Comparison of ENCODE assay signal across 31 mouse cellular contexts in the genomic region with DNA sequence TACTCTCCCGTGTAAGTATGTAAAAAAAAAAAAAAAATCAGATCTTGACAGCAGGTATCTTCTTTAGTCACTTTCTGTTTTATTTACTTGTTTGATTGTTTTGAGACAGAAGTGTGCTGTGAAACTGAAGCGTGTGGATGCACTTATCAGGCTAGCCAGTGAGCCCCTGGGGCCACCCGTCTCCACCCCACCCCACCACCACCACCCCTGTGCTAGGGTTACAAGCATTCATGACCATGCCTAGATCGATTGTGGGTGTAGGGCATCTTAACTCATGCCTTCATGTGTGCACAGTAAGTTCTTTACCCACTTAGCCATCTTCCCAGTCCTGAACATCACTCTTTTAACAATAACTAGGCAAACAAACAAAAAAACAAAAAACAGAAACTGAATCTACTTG. TPM values are rescaled to one million over a fixed set of nuclear protein-coding genes. Genes with fewer than 3 reads are reported as not detected.
DNase-seq lines count a peak whose midpoint lies in the region; ATAC-seq and TF ChIP-seq lines count a peak whose summit lies in the region.
"Had no signal": no experiment of that assay in that cellular context is flagged by ENCODE, and none has a peak within 500 bp of the region (broad histone marks: within the 10 kb centered on the region; RNA-seq: fewer than 3 reads in every experiment).

No protein-coding gene starts in this region.

- no peaks in the 10 kb centered on the region for H3K36me3 ChIP-seq in heart, embryonic 12.5 days
- H3K36me3 ChIP-seq in G1E (replicated peaks): peaks cover 15% of the 10 kb centered on the region
- H3K36me3 ChIP-seq in liver, embryonic 11.5 days (ENCODE audit: control insufficient read depth, insufficient read depth, low read length): peaks cover 2% of the 10 kb centered on the region; the same call in 1 of the 2 replicates
- peaks cover 3% of the 10 kb centered on the region; the same call in 1 of the 2 replicates for H3K36me3 ChIP-seq in liver, embryonic 16.5 days (ENCODE audit: control insufficient read depth, insufficient read depth)
- H3K36me3 ChIP-seq: embryonic facial prominence, embryonic 13.5 days; hindbrain, embryonic 13.5 days; limb, embryonic 13.5 days; neural tube, embryonic 12.5 days had no signal

- no peak for TF ChIP-seq CTCF in G1E (IDR thresholded peaks at IDR 0.05; ENCODE audit: low read depth, low read length)

- no peak overlapping the region for H3K27ac ChIP-seq in heart, embryonic 12.5 days (ENCODE audit: poor library complexity, severe bottlenecking)
- no peak overlapping the region for H3K27ac ChIP-seq in liver, embryonic 11.5 days (ENCODE audit: low read depth, low read length)
- H3K27ac ChIP-seq in liver, embryonic 16.5 days (ENCODE audit: low read length): peak overlapping the region; percentile 78
- H3K27ac ChIP-seq: embryonic facial prominence, embryonic 13.5 days; hindbrain, embryonic 13.5 days; left cerebral cortex, adult 2 months; limb, embryonic 13.5 days; macrophage; neural tube, embryonic 12.5 days had no signal

- H3K4me1 ChIP-seq in heart, embryonic 12.5 days (replicated peaks): no peaks in the 10 kb centered on the region
- H3K4me1 ChIP-seq in G1E (ENCODE audit: insufficient read depth, low read depth, low read length): peaks cover 53% of the 10 kb centered on the region
- peaks cover 45% of the 10 kb centered on the region for H3K4me1 ChIP-seq in liver, embryonic 11.5 days (replicated peaks; ENCODE audit: control insufficient read depth, insufficient read depth, low read length)
- peaks cover 70% of the 10 kb centered on the region for H3K4me1 ChIP-seq in liver, embryonic 16.5 days (ENCODE audit: control insufficient read depth, low read depth, low read length)
- H3K4me1 ChIP-seq: hindbrain, embryonic 13.5 days; neural tube, embryonic 12.5 days had no signal

- no peaks in the 10 kb centered on the region for H3K9me3 ChIP-seq in heart, embryonic 12.5 days (replicated peaks)
- no peaks in the 10 kb centered on the region for H3K9me3 ChIP-seq in G1E (replicated peaks)
- H3K9me3 ChIP-seq in liver, embryonic 11.5 days (ENCODE audit: control insufficient read depth, low read length): no peaks in the 10 kb centered on the region
- no peaks in the 10 kb centered on the region for H3K9me3 ChIP-seq in liver, embryonic 16.5 days (replicated peaks; ENCODE audit: control insufficient read depth, low read length)
- H3K9me3 ChIP-seq: embryonic facial prominence, embryonic 13.5 days; hindbrain, embryonic 13.5 days; limb, embryonic 13.5 days; neural tube, embryonic 12.5 days had no signal

- H3K27me3 ChIP-seq in heart, embryonic 12.5 days (replicated peaks): no peaks in the 10 kb centered on the region
- H3K27me3 ChIP-seq in G1E (ENCODE audit: insufficient read depth, low read length): no peaks in the 10 kb centered on the region
- H3K27me3 ChIP-seq in liver, embryonic 11.5 days (replicated peaks; ENCODE audit: control insufficient read depth, insufficient read depth, low read length): no peaks in the 10 kb centered on the region
- no peaks in the 10 kb centered on the region for H3K27me3 ChIP-seq in liver, embryonic 16.5 days (ENCODE audit: control insufficient read depth, insufficient read depth, low read depth, low read length)
- H3K27me3 ChIP-seq: embryonic facial prominence, embryonic 13.5 days; hindbrain, embryonic 13.5 days; limb, embryonic 13.5 days; neural tube, embryonic 12.5 days had no signal

- H3K4me3 ChIP-seq in heart, embryonic 12.5 days: no peak overlapping the region
- peak overlapping the region; percentile 52; the same call in 1 of the 2 replicates for H3K4me3 ChIP-seq in G1E (ENCODE audit: low read depth, low read length)
- no peak overlapping the region for H3K4me3 ChIP-seq in liver, embryonic 11.5 days (ENCODE audit: low read depth, low read length)
- H3K4me3 ChIP-seq in liver, embryonic 16.5 days (ENCODE audit: low read depth, low read length): peak overlapping the region; percentile 27; the same call in 1 of the 2 replicates
- H3K4me3 ChIP-seq: embryonic facial prominence, embryonic 13.5 days; hindbrain, embryonic 13.5 days; left cerebral cortex, adult 2 months; limb, embryonic 13.5 days; myocyte; neural tube, embryonic 12.5 days had no signal

- H3K9ac ChIP-seq in heart, embryonic 12.5 days: no peak overlapping the region
- no peak overlapping the region for H3K9ac ChIP-seq in liver, embryonic 11.5 days (ENCODE audit: low read depth, low read length)
- H3K9ac ChIP-seq in liver, embryonic 16.5 days (ENCODE audit: low read depth, low read length): peak overlapping the region; percentile 36; the same call in 1 of the 2 replicates
- H3K9ac ChIP-seq: embryonic facial prominence, embryonic 13.5 days; hindbrain, embryonic 13.5 days; limb, embryonic 13.5 days; neural tube, embryonic 12.5 days had no signal

- intact Hi-C loops in heart, postnatal 10 days (cut with DNase I): no loop called here
- intact Hi-C loops in left cerebral cortex, postnatal 10 days (cut with DNase I): no loop called here

- H3K4me2 ChIP-seq in heart, embryonic 12.5 days: no peak overlapping the region
- peak overlapping the region; percentile 47; the same call in 1 of the 2 replicates for H3K4me2 ChIP-seq in liver, embryonic 11.5 days
- peak overlapping the region; percentile 61 for H3K4me2 ChIP-seq in liver, embryonic 16.5 days (ENCODE audit: low read depth, low read length)
- H3K4me2 ChIP-seq: embryonic facial prominence, embryonic 13.5 days; hindbrain, embryonic 13.5 days; limb, embryonic 13.5 days; neural tube, embryonic 12.5 days had no signal

- peak; percentile 75; the same call in 1 of the 2 replicates for ATAC-seq in heart, embryonic 12.5 days (ENCODE audit: insufficient number of reproducible peaks, low FRiP score)
- ATAC-seq in G1E (ENCODE audit: extremely low read depth, insufficient number of reproducible peaks, low FRiP score, poor library complexity, severe bottlenecking): peak; percentile 64
- ATAC-seq in liver, embryonic 11.5 days (replicated peaks; ENCODE audit: low FRiP score): peak; percentile 83
- peak; percentile 93 for ATAC-seq in liver, embryonic 16.5 days (ENCODE audit: low read depth)
- ATAC-seq: activated CD4-positive, CD25-positive, alpha-beta regulatory T cell, adult 4 months; CD4-positive, CD25-positive, alpha-beta regulatory T cell, adult 4 months; forebrain, embryonic 14.5 days; intestine, embryonic 16.5 days; midbrain, embryonic 16.5 days had no signal

- no peak for DNase-seq in heart, postnatal 10 days
- DNase-seq in G1E (ENCODE audit: low spot score): peak; percentile 11
- no peak for DNase-seq in liver, embryonic 11.5 days (ENCODE audit: low spot score)
- no peak for DNase-seq in adrenal gland, postnatal 36 days
- DNase-seq in left cerebral cortex, postnatal 10 days (ENCODE audit: extremely low spot score in 1 of 2, low spot score in 2 of 2): no peak
- DNase-seq: adrenal gland, adult 8-10 months; cerebellum, adult 9-11 months; gastrocnemius, postnatal 14 days; heart, postnatal 4 days; kidney, adult 9 months; kidney, postnatal 25 days; lung, adult 2 months; lung, postnatal 10 days; right cerebral cortex, adult 18-20 months; spleen, adult 18-20 months; thymus, adult 2 months; thymus, postnatal 36 days had no signal

- 58% methylated on average over 4 of the region's 4 CpGs for WGBS in heart, embryonic 12.5 days
- WGBS in liver, embryonic 11.5 days: 50% methylated on average over 4 of the region's 4 CpGs
- 28% methylated on average over 4 of the region's 4 CpGs for WGBS in liver, embryonic 16.5 days (ENCODE audit: insufficient replicate concordance)

RNA-seq across cellular contexts. Expression of a gene that starts 13.1 kb away (rescaled TPM):
- polyA plus RNA-seq in heart, embryonic 12.5 days (2016; fragmentation: Nextera tagmentation; extraction: Ambion mirVana): 8.5 and 10.4 TPM in 2 replicates
- 10 to 100 TPM; 12.7 to 14.8 TPM for total RNA-seq in heart, postnatal 10 days (2021)
- total RNA-seq in G1E (2014; fragmentation: Nextera tagmentation) (68.9 and 76.4 TPM in 2 replicates), G1E (2017) (28.6 and 37.2 TPM in 2 replicates)
- polyA plus RNA-seq in G1E (2012): 18.9 and 23.0 TPM in 2 replicates
- 40.4 and 44.8 TPM in 2 replicates for polyA plus RNA-seq in liver, embryonic 11.5 days (2014; fragmentation: Nextera tagmentation; extraction: Ambion mirVana)
- polyA plus RNA-seq in liver, embryonic 16.5 days (2015; fragmentation: Nextera tagmentation; extraction: Ambion mirVana): 30.3 and 31.2 TPM in 2 replicates
- 100 to 1,000 TPM in 1 of 2 experiments, 10 to 100 TPM in 1; 69.7 to 116 TPM for total RNA-seq in adrenal gland, postnatal 36 days (2021)
- 10 to 100 TPM; 26.0 to 34.8 TPM for total RNA-seq in left cerebral cortex, postnatal 10 days (2021)

Comparison
In these comparisons a context has a peak if more than half of its experiments do, and no peak if none do; other contexts are left out.
1. H3K4me3 ChIP-seq: peak in G1E (single experiment) and liver, embryonic 16.5 days (single experiment); none in heart, embryonic 12.5 days (single experiment) and liver, embryonic 11.5 days (single experiment).
2. Peak in every context shown above with its lines, with median percentiles within 50 percentile points of each other: ATAC-seq.